Mouse (Mus musculus) stomach, postnatal 0 days (tissue): Measurements from ENCODE around the gene Coro1a.

Experiments
- CTCF ChIP-seq: IDR thresholded peaks from 2 replicates; pipeline ENCODE4 v1.5.1; 2016; ENCODE audit warnings: antibody characterized with exemption, low read depth, mild to moderate bottlenecking, moderate library complexity
- EP300 ChIP-seq: optimal IDR thresholded peaks from 2 replicates; pipeline ENCODE3; 2016; ENCODE audit warnings: antibody characterized with exemption

DNA sequence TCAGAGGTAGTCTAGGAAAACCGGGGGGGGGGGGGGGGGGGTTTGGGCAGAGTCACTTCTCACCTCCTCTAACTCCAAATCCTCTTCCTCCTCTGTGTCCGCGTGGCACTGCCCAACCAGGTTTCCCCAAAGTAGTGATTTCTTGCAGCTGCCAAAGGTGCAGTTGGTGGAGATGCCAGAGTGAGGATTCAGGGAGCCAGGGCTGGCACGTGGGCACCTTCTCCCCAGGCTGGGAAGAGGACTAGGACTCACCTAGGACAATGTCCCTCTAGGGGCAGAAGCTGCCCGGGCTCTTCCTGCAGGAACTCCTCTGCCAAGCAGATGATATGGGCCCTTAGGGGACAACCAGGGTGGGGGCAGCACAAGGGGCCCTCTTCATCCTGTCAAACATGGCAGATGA lies 15.9 kb downstream of the Coro1a start:
- TF ChIP-seq CTCF (no peak), EP300 (no peak)
